Mouse (Mus musculus) myocyte (in vitro differentiated cells): ENCODE measurements around the gene Alg12.

Experiments
- MAX ChIP-seq: IDR thresholded peaks from one replicate; pipeline ENCODE4 v1.6.1; 2011; ENCODE audit warnings: low read depth, mild to moderate bottlenecking, control low read depth
- MYOD1 ChIP-seq, 3 experiments: IDR thresholded peaks; one replicate each; pipeline ENCODE4 v1.6.1; 2011; ENCODE audit warnings: control low read depth in 2 of 3, low read depth in 2 of 3, mild to moderate bottlenecking in 2 of 3, moderate library complexity in 1 of 3; ENCODE audit not compliant: insufficient read length in 2 of 3, control insufficient read depth in 1 of 3
- MYOG ChIP-seq, 3 experiments: IDR thresholded peaks; one replicate each; pipeline ENCODE4 v1.6.1; 2011; ENCODE audit warnings: control low read depth in 2 of 3, low read depth in 2 of 3, mild to moderate bottlenecking in 2 of 3; ENCODE audit not compliant: insufficient read length in 2 of 3, control insufficient read depth in 1 of 3, insufficient read depth in 1 of 3
- POLR2A ChIP-seq: IDR thresholded peaks from one replicate; pipeline ENCODE4 v1.6.1; 2011; ENCODE audit warnings: low read depth, mild to moderate bottlenecking, control low read depth, moderate library complexity; ENCODE audit not compliant: insufficient read length
- POLR2AphosphoS2 ChIP-seq: IDR thresholded peaks from one replicate; pipeline ENCODE4 v1.6.1; 2011; ENCODE audit warnings: low read depth, control low read depth; ENCODE audit not compliant: insufficient read length
- TCF12 ChIP-seq: IDR thresholded peaks from one replicate; pipeline ENCODE4 v1.6.1; 2011; ENCODE audit warnings: mild to moderate bottlenecking, control low read depth; ENCODE audit not compliant: poor library complexity, insufficient read depth, severe bottlenecking
- USF1 ChIP-seq: IDR thresholded peaks from one replicate; pipeline ENCODE4 v1.6.1; 2011; ENCODE audit warnings: low read depth, mild to moderate bottlenecking, control low read depth, moderate library complexity

DNA sequence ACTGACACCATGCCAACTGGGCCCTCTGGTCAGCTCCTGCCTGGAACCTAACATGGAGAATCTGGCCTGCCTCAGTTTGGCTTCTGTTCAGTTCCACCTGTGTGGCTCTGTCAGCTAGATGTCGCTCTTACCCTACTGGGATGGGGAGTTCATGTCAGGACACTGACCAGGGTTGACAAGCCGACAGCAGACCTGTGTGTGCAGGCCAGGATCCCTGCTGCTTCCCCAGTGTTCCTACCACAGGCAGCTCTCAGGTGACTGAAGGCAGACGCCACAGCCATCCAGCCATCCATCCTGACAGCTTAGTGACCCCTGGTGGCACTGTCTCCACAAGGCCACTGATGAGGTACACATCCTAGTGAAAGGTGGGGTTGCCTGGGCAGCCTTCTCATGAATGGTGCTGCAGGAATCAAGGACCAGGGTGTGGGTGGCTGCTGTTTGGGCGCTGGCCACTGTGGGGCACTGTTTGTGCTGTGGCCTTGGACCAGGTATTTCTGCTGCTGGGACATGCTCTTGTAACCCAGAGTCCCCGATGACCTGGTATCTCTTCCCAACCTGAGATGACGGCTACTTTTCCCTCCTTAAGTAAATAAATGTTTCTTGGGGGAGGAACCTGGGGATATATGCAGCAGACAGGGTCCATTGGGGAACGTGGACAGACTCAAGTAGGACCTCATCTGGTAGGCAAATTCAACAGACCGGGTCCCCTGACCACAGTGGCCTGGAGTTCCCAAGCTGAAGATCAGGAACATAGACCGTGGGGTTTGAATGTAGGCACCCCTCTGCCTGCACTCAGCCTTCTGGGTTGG, 9.1 kb upstream of the Alg12 start:
- TF ChIP-seq USF1: no peak
- TF ChIP-seq MYOG (IDR thresholded peaks at IDR 0.05; ENCODE audit: control insufficient read depth in 1 of 3, insufficient read depth in 1 of 3, insufficient read length in 2 of 3, low read depth in 2 of 3): no peak
- no peak for TF ChIP-seq POLR2A
- no peak for TF ChIP-seq MYOD1 (IDR thresholded peaks at IDR 0.05; ENCODE audit: control insufficient read depth in 1 of 3, insufficient read length in 2 of 3, low read depth in 2 of 3)
- TF ChIP-seq POLR2AphosphoS2: no peak
- no peak for TF ChIP-seq TCF12
- TF ChIP-seq MAX: no peak
